Mouse (Mus musculus) CD4-positive naive resting alpha-beta T cell, adult 57 days (primary cell): Measurements from ENCODE around the gene Lmntd1. TPM values are rescaled to one million over a fixed set of nuclear protein-coding genes. Genes with fewer than 3 reads are reported as not detected.

Experiments
- total RNA-seq: library from RNA; stranded (reverse); gene quantifications from one replicate; pipeline ENCODE4 v1.2.4, GENCODE M21; 2023

Lmntd1 gene
- 0.80 TPM for total RNA-seq

GRCm38 (mm10) chr6:145614219-145614618, at the start of gene Lmntd1:
TSS of gene Lmntd1 (minus strand) at chr6:145614319.

GRCm38 (mm10) chr6:145615666-145616210, 1.6 kb upstream of the Lmntd1 start, which contains the start of gene Tuba3b:
TSS of gene Tuba3b (plus strand) at chr6:145615757.

Other genes starting within 250 kb of the Lmntd1 start
- not detected for gene Tuba3b, start 1.4 kb upstream of the Lmntd1 start, total RNA-seq
- gene Rassf8, start 132.4 kb upstream of the Lmntd1 start, total RNA-seq: 3.9 TPM